Mouse (Mus musculus): ENCODE measurements around the gene Nr6a1.

DNA sequence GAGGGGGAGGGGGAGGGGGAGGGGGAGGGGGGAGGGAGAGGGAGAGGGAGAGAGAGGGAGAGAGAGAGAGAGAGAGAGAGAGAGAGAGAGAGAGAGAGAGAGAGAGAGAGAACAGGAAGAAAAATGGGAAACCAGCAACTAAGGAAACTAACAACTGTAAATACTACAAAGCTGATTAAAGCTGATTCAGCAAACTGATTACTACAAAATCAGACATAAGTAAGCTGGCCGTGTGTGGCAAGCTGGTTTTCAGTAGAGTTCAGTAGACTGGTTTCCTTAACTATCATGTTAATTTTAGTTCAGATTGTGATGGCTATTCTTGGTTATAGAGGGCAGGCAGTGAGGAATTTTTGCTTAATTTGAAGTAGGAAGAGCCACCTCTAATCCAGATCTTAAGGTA, 18.9 kb downstream of the Nr6a1 start:
- TF ChIP-seq ZNF384 (IDR thresholded peaks at IDR 0.05; ENCODE audit: low read depth, low read length) (no peak), ZC3H11A (IDR thresholded peaks at IDR 0.05; ENCODE audit: borderline replicate concordance, low read depth, low read length) (no peak), HCFC1 (IDR thresholded peaks at IDR 0.05; ENCODE audit: borderline replicate concordance, insufficient read depth, low read length) (no peak), MAFK (IDR thresholded peaks at IDR 0.05; ENCODE audit: insufficient read depth, low read depth, low read length) (peak; percentile 78)

Data from ES-E14 (cell line).